In genomic region chr2:69128921-69129395, GRCm38 (mm10) we compare ENCODE assay signal across 8 mouse cellular contexts. TPM values are rescaled to one million over a fixed set of nuclear protein-coding genes. Genes with fewer than 3 reads are reported as not detected.
A peak's percentile ranks its signal among the peaks of the same experiment; 100 is the strongest.
DNase-seq lines count a peak whose midpoint lies in the region; ATAC-seq lines count a peak whose summit lies in the region.

No protein-coding gene starts in this region.

- ATAC-seq in hindbrain, embryonic 11.5 days (ENCODE audit: low FRiP score) = peak; percentile 86
- no peak for ATAC-seq in liver, embryonic 13.5 days (ENCODE audit: low read depth)
- no peak for ATAC-seq in erythroblast, adult 5-6 weeks (replicated peaks; ENCODE audit: low FRiP score, poor library complexity, severe bottlenecking)

- no peaks in the 10 kb centered on the region for H3K27me3 ChIP-seq in embryonic facial prominence, embryonic 10.5 days (replicated peaks; ENCODE audit: low read depth, poor library complexity, severe bottlenecking)
- H3K27me3 ChIP-seq in hindbrain, embryonic 11.5 days (ENCODE audit: control insufficient read depth, insufficient read depth, low read length) = no peaks in the 10 kb centered on the region
- no peaks in the 10 kb centered on the region for H3K27me3 ChIP-seq in liver, embryonic 13.5 days

- no peak overlapping the region for H3K4me2 ChIP-seq in hindbrain, embryonic 11.5 days (replicated peaks; ENCODE audit: low read depth, low read length)
- H3K4me2 ChIP-seq in liver, embryonic 13.5 days = no peak overlapping the region

- H3K4me1 ChIP-seq in embryonic facial prominence, embryonic 10.5 days = peaks cover 22% of the 10 kb centered on the region
- H3K4me1 ChIP-seq in hindbrain, embryonic 11.5 days (replicated peaks; ENCODE audit: control insufficient read depth, insufficient read depth, low read length) = no peaks in the 10 kb centered on the region
- peaks cover 6% of the 10 kb centered on the region; the same call in 1 of the 2 replicates for H3K4me1 ChIP-seq in liver, embryonic 13.5 days (replicated peaks)

- no peaks in the 10 kb centered on the region for H3K36me3 ChIP-seq in embryonic facial prominence, embryonic 10.5 days (replicated peaks)
- H3K36me3 ChIP-seq in hindbrain, embryonic 11.5 days (ENCODE audit: control insufficient read depth, insufficient read depth, low read length) = no peaks in the 10 kb centered on the region
- no peaks in the 10 kb centered on the region for H3K36me3 ChIP-seq in liver, embryonic 13.5 days

- no peak overlapping the region for H3K4me3 ChIP-seq in embryonic facial prominence, embryonic 10.5 days
- no peak overlapping the region for H3K4me3 ChIP-seq in hindbrain, embryonic 11.5 days (ENCODE audit: low read depth, low read length)
- no peak overlapping the region for H3K4me3 ChIP-seq in liver, embryonic 13.5 days (replicated peaks)

- peak; percentile 18 to 57 for DNase-seq in adrenal gland, adult (ENCODE audit: inconsistent age in 2 of 2, low spot score in 1 of 2)
- no peak for DNase-seq in adrenal gland, postnatal 4 days (ENCODE audit: low spot score in 2 of 2)
- DNase-seq in embryonic facial prominence, embryonic 10.5 days (ENCODE audit: low spot score) = peak; percentile 47
- DNase-seq in hindbrain, embryonic 11.5 days (ENCODE audit: low spot score) = peak; percentile 71
- no peak for DNase-seq in liver, embryonic 13.5 days
- DNase-seq in neural tube, embryonic 10.5 days (ENCODE audit: extremely low spot score, low spot score) = peak; percentile 63
- DNase-seq in left cerebral cortex, adult 18-20 months (ENCODE audit: low spot score in 2 of 2) = no peak

- H3K9ac ChIP-seq in hindbrain, embryonic 11.5 days (ENCODE audit: low read depth, low read length) = no peak overlapping the region
- no peak overlapping the region for H3K9ac ChIP-seq in liver, embryonic 13.5 days

- H3K9me3 ChIP-seq in embryonic facial prominence, embryonic 10.5 days = no peaks in the 10 kb centered on the region
- H3K9me3 ChIP-seq in hindbrain, embryonic 11.5 days (ENCODE audit: control insufficient read depth, low read length) = no peaks in the 10 kb centered on the region
- H3K9me3 ChIP-seq in liver, embryonic 13.5 days (replicated peaks) = no peaks in the 10 kb centered on the region

- WGBS in embryonic facial prominence, embryonic 10.5 days = 47% methylated on average over 10 of the region's 10 CpGs
- WGBS in hindbrain, embryonic 11.5 days = 30% methylated on average over 10 of the region's 10 CpGs
- WGBS in liver, embryonic 13.5 days (ENCODE audit: insufficient replicate concordance) = 31% methylated on average over 10 of the region's 10 CpGs

- H3K27ac ChIP-seq in embryonic facial prominence, embryonic 10.5 days (replicated peaks) = no peak overlapping the region; the same call in 1 of the 2 replicates
- no peak overlapping the region for H3K27ac ChIP-seq in hindbrain, embryonic 11.5 days (ENCODE audit: low read depth, low read length)
- peak overlapping the region; percentile 34; the same call in 1 of the 2 replicates for H3K27ac ChIP-seq in liver, embryonic 13.5 days

RNA-seq across cellular contexts. Expression of gene Nostrin, which starts 6.6 kb away (rescaled TPM):
- total RNA-seq in adrenal gland, postnatal 4 days (2021) = 10 to 100 TPM in 1 of 2 experiments, 1 to 10 TPM in 1; 7.2 to 10.7 TPM
- 0.42 and 0.45 TPM in 2 replicates for polyA plus RNA-seq in embryonic facial prominence, embryonic 10.5 days (2016; fragmentation: Nextera tagmentation; extraction: Ambion mirVana)
- polyA plus RNA-seq in hindbrain, embryonic 11.5 days (2014; fragmentation: Nextera tagmentation; extraction: Ambion mirVana) = 0.68 and 0.74 TPM in 2 replicates
- 9.2 and 12.1 TPM in 2 replicates for polyA plus RNA-seq in liver, embryonic 13.5 days (2015; fragmentation: Nextera tagmentation; extraction: Ambion mirVana)
- 1.0 TPM in 1 of 2 replicates, not detected in the other for total RNA-seq in erythroblast, adult 5-6 weeks (2015; ENCODE audit: low replicate concordance)
- total RNA-seq in erythroblast, adult 5-6 weeks (2017; ENCODE audit: low replicate concordance) = 0.51 and 0.70 TPM in 2 replicates
- 1 to 10 TPM; 5.0 TPM for total RNA-seq in left cerebral cortex, adult 18-20 months (2021)

Comparison
In these comparisons a context has a peak if more than half of its experiments do, and no peak if none do; other contexts are left out.
1. DNase-seq: peak in adrenal gland, adult (2 of 2), embryonic facial prominence, embryonic 10.5 days (single experiment), hindbrain, embryonic 11.5 days (single experiment) and neural tube, embryonic 10.5 days (single experiment); none in adrenal gland, postnatal 4 days (0 of 2), liver, embryonic 13.5 days (single experiment) and left cerebral cortex, adult 18-20 months (0 of 2).